Mouse (Mus musculus) layer of hippocampus, adult 9-10 months (tissue): ENCODE results near the gene Ralgapa2.

Source experiments
- DNase-seq: peaks from one replicate; pipeline ENCODE4 v3.0.0; 2022; ENCODE audit warnings: low spot score

The Ralgapa2 gene

DNA sequence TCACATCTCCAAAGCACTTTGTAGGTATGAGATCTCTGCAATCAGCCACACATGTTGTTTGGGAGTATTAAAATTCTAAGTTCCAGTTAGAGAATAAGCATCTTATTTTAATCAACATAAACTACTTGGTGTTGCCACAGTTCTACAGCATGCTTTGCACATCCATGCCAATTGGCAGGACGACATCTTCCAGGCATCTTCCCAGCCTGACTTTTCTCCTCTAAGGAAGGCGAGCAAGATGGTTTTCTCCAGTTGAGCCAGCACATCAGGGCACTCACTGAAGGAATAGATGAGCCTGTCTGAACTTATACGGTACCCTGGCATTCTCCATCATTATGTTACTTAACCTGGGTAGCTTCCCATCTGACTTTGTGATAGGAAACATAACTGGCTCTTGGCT is 83.4 kb downstream of the Ralgapa2 start:
- no peak for DNase-seq

DNA sequence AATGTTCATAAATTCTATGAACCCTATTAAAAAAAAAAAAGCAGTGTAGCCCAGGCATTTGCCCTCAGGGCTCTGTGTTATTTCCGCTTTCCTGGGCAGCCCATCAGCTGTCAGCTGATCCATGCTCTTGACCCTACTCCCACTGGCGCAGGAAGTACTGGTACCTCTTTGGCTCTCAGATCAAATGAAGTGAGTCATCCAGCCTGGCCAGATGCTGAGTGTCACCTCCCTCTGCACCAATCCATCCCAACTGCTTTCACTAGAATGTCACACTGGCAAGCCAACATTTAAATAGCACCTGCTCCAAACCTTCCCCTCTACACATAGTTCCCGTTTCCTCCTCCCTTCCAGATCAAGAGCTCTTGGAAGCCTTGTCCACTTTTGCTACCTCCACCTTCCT is 84.8 kb downstream of the Ralgapa2 start:
- DNase-seq = no peak

DNA sequence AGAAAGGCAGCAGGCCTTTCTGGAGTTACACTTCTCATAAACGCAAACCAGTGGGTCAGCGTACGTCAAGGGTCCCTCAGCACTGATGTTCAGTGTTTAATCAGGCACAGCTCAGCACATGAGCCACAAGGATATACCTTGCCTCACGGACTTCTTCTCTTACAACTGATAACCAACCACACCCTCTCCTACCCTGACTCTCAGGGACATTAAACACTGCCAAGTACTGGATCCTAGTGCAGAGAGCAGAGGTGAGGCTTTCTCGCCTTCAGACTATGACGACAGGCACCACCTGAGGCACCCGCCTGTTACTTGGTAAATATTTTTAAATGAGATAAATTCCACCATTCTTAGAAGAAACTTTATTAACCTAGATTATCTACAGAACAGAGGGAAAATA is 85.8 kb downstream of the Ralgapa2 start:
- DNase-seq = no peak

DNA sequence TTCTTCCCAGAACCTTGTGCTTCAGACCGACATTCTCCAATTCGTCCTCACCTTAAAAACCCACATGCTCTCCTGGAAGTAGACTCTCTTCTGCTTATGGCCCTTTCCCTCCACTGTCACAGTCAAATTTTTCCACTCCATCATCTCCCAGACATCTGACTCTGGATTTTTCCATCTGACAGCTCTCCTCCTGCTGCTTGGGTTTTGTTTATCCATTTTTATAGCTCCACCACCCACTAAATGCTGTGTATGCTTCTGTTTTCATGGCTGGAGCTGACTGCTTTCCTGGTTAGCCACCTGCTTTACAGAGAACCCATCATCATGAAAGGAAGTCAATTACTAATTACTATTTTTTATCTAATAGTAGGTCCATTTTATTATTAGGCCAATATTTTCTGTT is 86.9 kb downstream of the Ralgapa2 start:
- DNase-seq = peak; percentile 22

DNA sequence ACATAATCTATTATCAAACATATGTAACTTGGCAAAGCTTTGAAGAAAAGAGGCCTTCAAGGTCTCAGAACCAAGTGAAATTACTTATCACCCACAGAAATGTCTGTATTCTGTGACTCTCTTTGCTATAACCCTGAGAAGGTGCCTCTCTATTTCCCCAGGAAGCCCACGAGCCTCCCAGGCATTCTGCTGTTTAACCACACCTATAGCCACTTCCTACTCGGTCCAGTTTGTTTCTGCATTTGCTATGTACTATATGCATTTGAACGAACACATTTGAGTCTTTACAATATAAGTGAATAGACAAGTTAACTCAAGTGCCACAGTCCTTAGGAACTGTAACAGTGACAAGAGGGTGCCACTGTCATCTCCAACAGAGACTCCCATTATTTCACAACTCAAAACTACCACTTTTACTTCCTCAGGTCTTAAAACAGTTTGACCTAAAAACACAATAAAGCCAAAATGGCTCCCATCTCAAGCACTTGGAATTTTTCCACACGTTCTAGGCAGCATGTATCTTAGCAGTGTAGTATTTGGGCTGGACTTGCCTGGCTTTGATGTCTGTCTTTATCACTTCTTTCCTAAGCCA is 88.3 kb downstream of the Ralgapa2 start:
- DNase-seq = no peak

DNA sequence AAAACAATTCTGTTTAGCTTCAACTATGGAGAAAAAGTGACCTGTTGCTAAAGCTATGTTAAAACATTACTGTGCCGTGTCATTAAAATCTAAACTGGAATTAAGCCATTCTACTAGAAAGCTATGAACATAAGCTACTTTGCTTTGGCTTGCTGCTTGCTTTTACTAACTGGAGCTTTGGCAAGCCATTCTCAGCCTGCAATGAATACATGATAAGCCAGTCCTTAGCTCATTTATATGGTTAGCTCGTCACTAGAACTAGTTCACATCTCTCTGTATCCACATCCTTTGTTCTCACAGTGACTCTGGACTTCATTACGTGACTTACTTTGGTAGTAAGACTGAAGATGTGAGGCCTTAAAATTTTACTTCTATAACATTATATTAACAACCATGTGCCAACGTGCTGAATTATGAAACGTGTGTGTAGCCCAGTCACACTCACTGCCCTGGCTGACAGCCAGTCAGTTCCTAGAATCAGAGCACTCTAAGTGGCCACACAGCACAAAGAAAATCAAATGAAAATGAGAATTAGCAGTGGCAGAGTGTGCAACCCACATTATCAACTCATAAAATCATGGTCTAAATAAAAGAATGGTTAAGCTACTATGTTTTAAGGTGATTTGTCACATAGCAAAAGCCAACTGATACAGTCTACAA is 89.0 kb downstream of the Ralgapa2 start:
- no peak for DNase-seq

DNA sequence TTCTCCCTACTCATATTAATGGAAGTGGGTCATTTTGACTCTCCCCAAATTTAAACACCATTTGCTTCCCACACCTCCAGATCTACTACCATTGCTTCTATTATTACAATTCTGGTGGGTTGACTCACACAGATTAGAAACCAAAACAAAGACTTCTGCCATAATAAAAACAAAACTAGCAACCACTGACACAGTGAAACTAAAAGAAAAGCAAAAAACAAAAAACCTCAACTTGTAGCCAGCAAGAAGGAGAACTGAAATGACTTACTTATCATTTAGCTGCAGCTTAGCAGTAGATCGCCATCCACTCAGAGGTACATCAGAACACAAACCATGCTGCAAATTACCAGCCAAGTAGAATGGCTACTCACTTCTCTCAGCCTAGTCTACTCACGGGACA is 95.9 kb downstream of the Ralgapa2 start:
- DNase-seq = no peak

DNA sequence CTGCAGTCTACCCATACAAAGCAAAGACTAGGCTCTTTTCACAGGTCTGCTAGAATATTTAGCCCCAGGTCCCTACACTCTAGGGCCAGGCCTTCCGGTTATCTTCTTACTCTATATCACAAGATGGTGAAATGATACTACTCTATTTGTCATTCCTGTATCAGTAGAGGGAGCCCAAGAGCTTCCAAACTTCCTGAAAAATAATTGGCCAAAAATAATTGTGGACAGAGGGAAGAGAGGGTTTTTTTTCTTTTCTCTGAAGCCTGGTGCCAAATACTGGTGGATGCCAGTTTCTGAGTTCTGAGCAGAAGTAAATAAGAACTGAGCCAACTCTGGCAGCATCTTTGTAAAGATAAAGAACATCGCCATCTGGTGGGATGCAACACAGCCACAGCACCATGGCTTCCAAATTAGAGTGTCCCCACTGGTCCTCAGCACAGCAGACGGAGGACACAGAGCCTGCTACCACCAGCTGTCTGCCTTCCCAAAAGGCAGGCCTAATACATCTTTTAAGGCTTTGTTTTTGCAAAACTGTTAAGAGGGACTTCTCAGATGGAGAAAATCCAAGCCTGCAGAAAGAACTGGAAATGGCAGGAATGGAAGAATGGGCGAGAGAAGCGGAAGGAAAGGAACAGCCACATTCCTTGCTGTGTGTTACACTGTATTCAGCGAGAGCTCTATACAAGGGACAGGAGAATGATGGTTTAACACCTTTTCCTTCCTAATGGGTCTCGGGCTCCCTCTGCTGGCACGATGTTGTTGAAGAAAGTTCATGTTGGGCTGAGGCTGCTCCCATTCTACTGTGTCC is 97.5 kb downstream of the Ralgapa2 start:
- DNase-seq = peak; percentile 79

DNA sequence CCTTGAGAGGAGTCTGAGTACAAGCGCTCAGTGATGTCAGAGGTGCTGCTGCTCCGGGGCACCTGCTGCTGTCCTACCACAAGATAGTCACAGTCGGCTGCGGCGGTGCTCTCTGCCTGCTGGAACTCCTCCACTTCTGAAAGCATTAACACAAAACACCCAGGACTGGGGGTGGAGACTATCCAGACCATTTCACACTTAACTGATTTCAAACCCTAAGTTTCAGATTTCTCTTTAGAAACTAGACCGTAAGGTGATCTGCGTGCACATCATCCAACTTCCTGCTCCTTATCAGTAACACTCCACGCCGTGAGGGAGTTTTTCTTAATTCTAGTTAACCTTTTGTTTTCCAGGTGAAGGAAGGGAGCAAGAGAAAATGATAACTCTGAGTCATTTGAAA is 99.4 kb downstream of the Ralgapa2 start:
- DNase-seq = no peak

DNA sequence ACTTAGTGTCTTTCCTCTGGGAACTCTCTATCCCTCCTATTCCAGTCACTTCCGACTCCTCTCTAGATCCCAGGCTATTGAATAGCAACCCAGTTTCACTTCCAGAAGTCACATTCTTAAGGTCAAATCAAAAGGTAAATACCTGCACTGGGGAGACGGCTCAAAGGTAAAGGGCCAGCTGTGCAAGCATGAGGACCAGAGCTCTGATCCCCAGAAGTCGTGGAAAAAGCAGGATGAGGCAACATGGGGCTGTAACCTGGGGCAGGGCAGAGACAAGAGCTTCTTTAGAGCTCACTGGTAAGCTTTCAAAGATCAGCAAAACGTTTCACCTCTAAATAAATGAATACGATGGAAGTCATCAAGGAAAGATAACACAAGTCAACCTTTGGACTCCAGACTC is 100.2 kb downstream of the Ralgapa2 start:
- DNase-seq = no peak

DNA sequence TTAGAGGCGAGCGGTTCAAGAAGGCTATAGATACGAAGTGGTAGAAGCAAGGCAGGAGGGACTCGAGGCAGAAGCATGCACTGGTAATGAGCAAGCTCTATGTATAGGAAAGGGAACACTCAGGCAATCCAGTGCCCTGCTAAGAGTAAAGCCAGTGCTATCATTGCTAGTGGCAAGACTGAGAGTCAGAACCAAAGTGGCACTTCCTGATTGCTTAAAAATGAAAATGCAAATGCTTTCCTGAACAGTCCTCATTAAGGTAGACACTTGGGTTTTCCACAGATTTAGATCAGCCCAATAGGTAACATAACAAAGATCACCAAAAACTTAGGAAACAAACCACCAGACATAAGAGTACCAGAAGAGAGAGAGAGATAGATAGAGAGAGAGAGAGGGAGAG is 105.1 kb downstream of the Ralgapa2 start:
- DNase-seq = no peak

DNA sequence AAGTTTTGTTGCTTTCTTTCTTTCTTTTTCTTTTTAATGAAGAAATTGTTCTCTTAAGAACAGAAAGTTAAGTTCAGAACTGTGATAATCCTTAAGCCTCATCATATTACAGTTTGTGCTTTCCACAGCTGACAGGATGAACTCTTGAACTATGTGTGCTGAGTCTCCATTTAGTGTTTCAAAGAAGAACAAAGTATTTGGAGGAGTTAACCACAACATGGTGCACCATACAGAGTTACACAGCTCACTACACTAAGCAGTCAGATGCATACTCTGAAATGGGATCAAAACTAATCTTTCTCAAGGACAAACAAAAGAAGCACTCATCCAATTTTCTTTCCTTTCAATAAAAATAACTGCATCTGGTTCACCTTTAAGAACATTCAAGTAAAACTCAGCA is 110.6 kb downstream of the Ralgapa2 start:
- no peak for DNase-seq

DNA sequence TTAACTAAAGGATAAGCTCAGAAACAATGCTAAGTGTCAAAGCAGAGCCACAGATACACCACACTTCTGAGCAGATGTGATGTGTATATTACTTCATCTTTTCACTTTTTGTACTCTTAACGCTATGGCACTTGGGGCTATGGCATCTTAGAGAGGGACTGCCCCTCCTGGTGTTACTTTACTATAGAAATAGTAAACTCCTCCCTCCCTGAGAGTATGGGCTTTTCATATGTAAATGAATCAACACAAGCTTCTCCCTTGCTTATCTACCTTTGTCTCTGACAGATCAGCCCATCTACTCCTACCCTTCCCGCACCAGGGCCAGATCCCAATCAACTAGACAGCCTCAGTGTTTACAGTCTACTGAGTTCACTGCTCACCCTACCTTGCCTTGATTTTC is 111.4 kb downstream of the Ralgapa2 start:
- no peak for DNase-seq

DNA sequence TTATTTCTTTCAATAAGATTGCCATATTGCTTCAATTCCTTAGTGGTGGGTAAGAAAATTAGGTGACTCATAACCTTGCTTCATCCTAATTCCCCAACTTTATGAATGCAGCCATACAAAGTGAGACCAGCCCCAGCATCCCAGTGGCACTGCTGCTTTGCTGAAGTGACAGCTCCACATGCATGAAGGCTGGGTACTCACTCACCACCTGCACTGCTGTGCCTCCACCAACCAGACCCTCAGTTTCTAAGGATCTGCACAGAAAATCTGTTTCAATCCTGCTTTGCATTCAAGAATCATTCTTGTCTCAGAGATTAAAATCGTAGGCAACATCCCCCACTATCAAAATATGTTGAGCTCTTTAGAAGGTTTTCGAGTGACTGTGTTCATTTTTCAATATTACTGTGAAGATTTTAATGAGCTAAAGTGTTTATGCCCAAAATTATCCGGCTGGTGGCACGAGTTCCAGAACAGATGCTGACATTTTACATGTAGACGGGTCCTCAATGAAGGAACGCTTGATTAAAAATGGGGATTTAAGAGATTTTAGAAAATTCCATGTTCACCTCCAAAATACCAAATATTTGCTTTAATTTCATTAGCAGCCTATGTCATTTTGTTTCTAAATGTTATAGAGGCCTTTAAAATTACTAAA is 113.8 kb downstream of the Ralgapa2 start:
- peak; percentile 22 for DNase-seq

DNA sequence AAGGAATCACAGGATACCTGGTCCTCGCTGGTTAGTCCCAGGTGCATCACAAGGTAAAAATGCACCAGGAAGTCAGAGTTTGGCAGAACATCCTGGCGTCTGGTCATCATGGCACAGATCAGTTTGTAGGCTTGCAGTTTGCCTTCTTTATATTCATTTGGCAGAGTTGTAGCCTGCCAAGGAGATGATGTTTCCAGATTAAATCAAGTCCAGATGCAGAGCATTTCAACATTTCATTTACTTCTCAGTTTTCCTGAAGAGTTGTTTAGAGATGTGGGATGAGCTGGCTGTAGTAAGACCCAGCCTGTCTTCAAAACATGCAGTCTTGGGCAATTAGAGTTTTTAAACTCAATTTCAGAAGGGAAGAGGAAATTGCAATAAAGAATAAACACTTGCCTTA is 124.9 kb downstream of the Ralgapa2 start:
- no peak for DNase-seq

DNA sequence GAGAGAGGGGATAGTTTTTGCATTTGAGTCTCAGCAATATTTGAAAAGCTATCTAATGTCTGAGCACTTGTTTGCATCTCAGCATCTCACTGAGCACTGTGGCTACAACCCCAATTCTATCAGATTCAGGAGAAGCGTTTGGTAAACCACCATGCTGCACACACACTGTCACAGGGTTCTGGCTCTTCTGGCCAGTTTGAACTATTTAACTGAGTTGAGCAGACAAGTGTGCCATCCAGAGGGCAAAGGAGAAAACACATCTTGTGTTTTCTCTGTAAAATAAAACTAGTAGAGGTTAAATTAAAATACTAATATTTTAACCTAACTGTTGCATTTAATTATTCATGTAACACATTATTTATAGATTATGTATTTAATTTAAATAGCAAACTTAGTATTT is 127.6 kb downstream of the Ralgapa2 start:
- no peak for DNase-seq

DNA sequence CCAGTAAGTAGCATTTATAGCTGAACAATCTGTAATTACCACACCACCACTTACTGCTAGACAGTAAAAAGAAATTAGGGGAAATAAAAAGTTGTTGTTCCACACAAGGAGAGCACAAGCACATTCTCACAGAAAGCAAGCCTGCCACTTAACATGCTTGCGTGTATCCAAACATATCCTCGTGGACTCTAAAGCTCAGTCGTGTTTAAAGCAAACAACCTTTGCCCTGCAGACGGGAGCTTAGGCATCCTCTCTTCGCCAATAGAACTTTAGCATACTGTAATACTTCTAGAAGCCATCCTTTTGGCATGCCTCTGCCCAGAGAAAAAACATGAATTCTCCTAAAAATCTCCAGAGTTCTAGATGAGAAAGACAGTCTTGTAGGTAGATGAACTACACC is 135.9 kb downstream of the Ralgapa2 start:
- DNase-seq = no peak

DNA sequence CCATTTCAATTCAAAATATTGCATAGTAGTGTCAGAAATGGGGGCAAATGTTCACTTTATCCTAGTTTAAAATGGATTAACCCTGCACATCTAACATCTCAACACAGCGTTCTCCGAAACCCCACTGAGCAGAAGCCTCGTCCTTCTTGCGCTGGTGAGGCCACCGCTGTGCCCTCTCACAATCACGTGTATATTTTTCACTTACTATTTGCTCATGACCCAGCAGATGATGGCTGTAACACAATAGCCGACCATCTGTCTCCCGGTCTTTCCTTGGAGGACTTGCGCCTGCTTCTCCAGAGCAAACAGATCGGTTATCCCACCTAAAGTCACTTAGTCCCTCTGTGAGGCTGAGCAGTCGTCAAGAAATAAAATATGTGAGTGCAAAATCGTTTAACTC is 146.0 kb downstream of the Ralgapa2 start:
- DNase-seq = no peak

DNA sequence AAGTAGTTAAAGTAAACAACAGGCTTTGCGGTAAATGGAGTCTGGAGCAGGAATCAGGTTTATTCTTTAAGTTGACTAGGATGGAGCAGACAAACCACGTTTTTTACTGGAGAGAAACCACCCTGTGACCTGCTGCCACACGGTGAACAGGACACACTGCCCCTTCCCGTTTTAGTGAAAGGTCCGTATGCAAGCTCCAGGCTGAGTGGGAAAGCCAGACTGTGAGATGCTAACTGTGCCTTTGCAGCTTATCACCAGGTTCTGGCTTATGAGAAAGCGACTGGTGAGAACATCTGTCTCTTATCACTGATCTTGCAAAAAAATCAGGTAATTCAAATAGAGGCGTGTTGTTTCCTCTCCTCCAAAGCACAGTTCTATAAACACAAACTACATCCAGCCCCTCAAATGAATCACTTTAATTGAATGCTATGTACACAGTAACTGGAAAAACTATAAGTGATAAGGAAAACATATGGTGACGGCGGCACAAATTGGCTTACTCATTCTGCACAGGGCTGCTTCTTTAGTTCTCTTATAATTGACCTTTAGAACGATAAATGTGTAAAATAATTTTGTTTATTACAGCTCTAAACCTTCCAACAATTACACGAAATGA is 146.7 kb downstream of the Ralgapa2 start:
- DNase-seq = no peak

DNA sequence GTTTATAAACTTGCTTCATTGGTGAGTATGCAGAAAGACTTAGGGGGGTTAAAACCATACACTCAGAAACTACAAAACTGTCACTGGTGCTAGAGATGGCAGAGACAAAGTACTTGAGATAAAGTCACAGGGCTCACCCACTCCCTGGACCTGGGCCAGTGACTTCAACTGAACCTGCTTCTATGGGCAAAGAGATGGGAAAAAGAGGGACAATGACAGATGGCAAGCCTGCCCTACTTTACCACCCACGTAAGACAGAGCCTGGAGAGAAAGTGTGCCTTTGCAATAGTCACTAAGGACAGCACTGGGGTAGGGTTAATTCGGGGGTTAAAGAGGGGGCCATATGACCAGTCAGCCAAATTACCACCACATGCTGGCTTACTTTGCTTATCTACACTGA is 148.7 kb downstream of the Ralgapa2 start:
- no peak for DNase-seq

DNA sequence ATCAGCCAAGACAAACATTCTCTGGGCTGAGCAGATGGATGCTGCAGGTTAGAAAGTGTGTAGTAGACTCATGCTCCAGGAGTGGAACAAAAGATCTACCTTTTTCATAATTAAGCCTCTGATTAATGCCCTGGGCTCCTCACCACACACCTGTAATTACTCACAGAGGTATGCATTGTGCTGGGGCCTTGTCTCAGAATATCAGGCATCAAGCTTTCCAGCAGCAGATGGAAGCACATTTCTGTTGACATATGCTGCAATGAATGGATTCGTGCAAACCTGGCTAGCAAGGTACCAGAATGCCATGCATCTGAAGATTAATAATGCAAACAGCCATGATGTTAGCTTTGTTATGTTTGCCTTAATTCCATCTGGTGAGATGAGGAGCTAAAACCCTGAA is 149.2 kb downstream of the Ralgapa2 start:
- no peak for DNase-seq

DNA sequence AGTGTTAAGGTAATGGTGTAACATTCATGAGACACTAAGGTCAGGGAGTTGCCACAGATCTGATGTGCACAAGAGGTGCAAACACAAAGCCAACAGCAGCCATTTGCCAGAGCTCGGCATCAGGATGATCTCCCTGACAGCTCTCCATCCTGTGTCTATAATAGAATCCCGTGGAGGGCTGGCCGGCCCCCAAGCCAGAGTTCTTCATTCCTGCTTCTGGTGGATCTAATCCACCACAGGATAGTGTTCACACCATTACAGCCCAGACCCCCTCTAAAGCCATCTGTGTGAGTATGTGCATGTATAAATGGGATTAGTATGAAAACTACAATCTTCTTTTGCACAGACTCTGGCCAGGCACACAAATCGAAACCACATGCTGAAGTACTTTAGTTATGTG is 150.2 kb downstream of the Ralgapa2 start:
- no peak for DNase-seq

DNA sequence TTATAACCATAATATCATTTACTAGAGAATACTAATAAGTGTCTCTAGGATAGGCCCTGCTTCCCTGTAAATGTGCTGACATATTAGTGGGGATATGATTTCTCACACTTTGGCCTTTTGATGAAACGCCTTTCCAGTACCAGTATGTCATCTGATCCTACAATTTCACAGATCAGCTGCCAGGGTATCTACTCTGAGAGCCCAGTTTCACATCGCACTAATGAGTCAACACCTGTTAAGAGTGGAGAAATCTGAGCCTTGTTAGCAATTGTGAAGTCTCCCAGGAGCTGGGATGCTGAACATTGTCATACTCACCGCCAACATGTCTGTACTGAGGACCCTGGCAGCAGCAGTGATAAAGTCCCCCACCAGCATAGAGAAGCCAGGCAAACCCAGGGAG is 151.1 kb downstream of the Ralgapa2 start:
- no peak for DNase-seq
